Mouse (Mus musculus) stomach, postnatal 0 days (tissue): Measurements from ENCODE around the gene B4gat1.

Experiments
- CTCF ChIP-seq: IDR thresholded peaks from 2 replicates; pipeline ENCODE4 v1.5.1; 2016; ENCODE audit warnings: antibody characterized with exemption, low read depth, mild to moderate bottlenecking, moderate library complexity
- EP300 ChIP-seq: optimal IDR thresholded peaks from 2 replicates; pipeline ENCODE3; 2016; ENCODE audit warnings: antibody characterized with exemption

GRCm38 (mm10) chr19:5045531-5045930 is 6.9 kb downstream of the B4gat1 start:
- no peak for TF ChIP-seq EP300
- TF ChIP-seq CTCF = no peak
